ENCODE assay signal across 14 mouse cellular contexts in genomic region chr10:17878002-17878919, GRCm38 (mm10).
DNase-seq lines count a peak whose midpoint lies in the region; ATAC-seq lines count a peak whose summit lies in the region.
"Had no signal": no experiment of that assay in that cellular context is flagged by ENCODE, and none has a peak within 500 bp of the region (broad histone marks: within the 10 kb centered on the region; RNA-seq: fewer than 3 reads in every experiment).

No protein-coding gene starts in this region.

- no peaks in the 10 kb centered on the region for H3K36me3 ChIP-seq in hindbrain, embryonic 12.5 days
- no peaks in the 10 kb centered on the region for H3K36me3 ChIP-seq in hindbrain, embryonic 13.5 days
- H3K36me3 ChIP-seq in midbrain, embryonic 10.5 days = no peaks in the 10 kb centered on the region
- H3K36me3 ChIP-seq in midbrain, embryonic 15.5 days (replicated peaks) = no peaks in the 10 kb centered on the region
- no peaks in the 10 kb centered on the region for H3K36me3 ChIP-seq in limb, embryonic 10.5 days
- H3K36me3 ChIP-seq in midbrain, embryonic 13.5 days = no peaks in the 10 kb centered on the region
- H3K36me3 ChIP-seq: heart, embryonic 15.5 days; stomach, embryonic 15.5 days had no signal

- WGBS in hindbrain, embryonic 12.5 days = 31% methylated on average over 8 of the region's 8 CpGs
- 39% methylated on average over 8 of the region's 8 CpGs for WGBS in hindbrain, embryonic 13.5 days
- WGBS in midbrain, embryonic 10.5 days = 39% methylated on average over 8 of the region's 8 CpGs
- 36% methylated on average over 8 of the region's 8 CpGs for WGBS in midbrain, embryonic 15.5 days
- 35% methylated on average over 8 of the region's 8 CpGs for WGBS in limb, embryonic 10.5 days
- 41% methylated on average over 8 of the region's 8 CpGs for WGBS in midbrain, embryonic 13.5 days

- no peak overlapping the region for H3K4me3 ChIP-seq in hindbrain, embryonic 12.5 days
- H3K4me3 ChIP-seq in hindbrain, embryonic 13.5 days = no peak overlapping the region
- no peak overlapping the region for H3K4me3 ChIP-seq in midbrain, embryonic 10.5 days
- no peak overlapping the region for H3K4me3 ChIP-seq in midbrain, embryonic 15.5 days
- no peak overlapping the region for H3K4me3 ChIP-seq in limb, embryonic 10.5 days
- no peak overlapping the region for H3K4me3 ChIP-seq in midbrain, embryonic 13.5 days (replicated peaks)
- H3K4me3 ChIP-seq: heart, embryonic 15.5 days; stomach, embryonic 15.5 days had no signal

- peak; percentile 29; the same call in 1 of the 2 replicates for ATAC-seq in hindbrain, embryonic 12.5 days (ENCODE audit: low FRiP score)
- no peak for ATAC-seq in hindbrain, embryonic 13.5 days (ENCODE audit: low FRiP score)
- ATAC-seq in midbrain, embryonic 15.5 days (replicated peaks) = no peak
- ATAC-seq in midbrain, embryonic 13.5 days = peak; percentile 60; the same call in 1 of the 2 replicates
- no peak for ATAC-seq in CD4-positive, CD25-positive, alpha-beta regulatory T cell, adult 4 months
- ATAC-seq: liver, postnatal 0 days had no signal

- no peaks in the 10 kb centered on the region for H3K27me3 ChIP-seq in hindbrain, embryonic 12.5 days
- no peaks in the 10 kb centered on the region for H3K27me3 ChIP-seq in hindbrain, embryonic 13.5 days
- no peaks in the 10 kb centered on the region for H3K27me3 ChIP-seq in midbrain, embryonic 10.5 days (ENCODE audit: low read depth, poor library complexity, severe bottlenecking)
- H3K27me3 ChIP-seq in midbrain, embryonic 15.5 days (replicated peaks) = no peaks in the 10 kb centered on the region
- H3K27me3 ChIP-seq in limb, embryonic 10.5 days (ENCODE audit: low read depth, poor library complexity, severe bottlenecking) = no peaks in the 10 kb centered on the region
- H3K27me3 ChIP-seq in midbrain, embryonic 13.5 days = no peaks in the 10 kb centered on the region
- H3K27me3 ChIP-seq: heart, embryonic 15.5 days; stomach, embryonic 15.5 days had no signal

- 0 out of 2 replicates have a peak, but pooled peaks cover 6% of the 10 kb centered on the region for H3K4me1 ChIP-seq in hindbrain, embryonic 12.5 days
- peaks cover 2% of the 10 kb centered on the region for H3K4me1 ChIP-seq in hindbrain, embryonic 13.5 days (replicated peaks)
- H3K4me1 ChIP-seq in midbrain, embryonic 10.5 days = peaks cover 18% of the 10 kb centered on the region
- no peaks in the 10 kb centered on the region for H3K4me1 ChIP-seq in midbrain, embryonic 15.5 days
- peaks cover 23% of the 10 kb centered on the region for H3K4me1 ChIP-seq in limb, embryonic 10.5 days
- H3K4me1 ChIP-seq in midbrain, embryonic 13.5 days (replicated peaks) = peaks cover 5% of the 10 kb centered on the region; the same call in 1 of the 2 replicates
- H3K4me1 ChIP-seq: heart, embryonic 15.5 days; stomach, embryonic 15.5 days had no signal

- no peak overlapping the region for H3K27ac ChIP-seq in hindbrain, embryonic 12.5 days
- no peak overlapping the region for H3K27ac ChIP-seq in hindbrain, embryonic 13.5 days
- H3K27ac ChIP-seq in midbrain, embryonic 10.5 days (replicated peaks) = peak overlapping the region; percentile 65
- no peak overlapping the region for H3K27ac ChIP-seq in midbrain, embryonic 15.5 days
- peak overlapping the region; percentile 82 for H3K27ac ChIP-seq in limb, embryonic 10.5 days
- no peak overlapping the region for H3K27ac ChIP-seq in midbrain, embryonic 13.5 days
- H3K27ac ChIP-seq: heart, embryonic 15.5 days; stomach, embryonic 15.5 days had no signal

- H3K9me3 ChIP-seq in hindbrain, embryonic 12.5 days (replicated peaks) = no peaks in the 10 kb centered on the region
- no peaks in the 10 kb centered on the region for H3K9me3 ChIP-seq in hindbrain, embryonic 13.5 days
- no peaks in the 10 kb centered on the region for H3K9me3 ChIP-seq in midbrain, embryonic 10.5 days (replicated peaks)
- no peaks in the 10 kb centered on the region for H3K9me3 ChIP-seq in midbrain, embryonic 15.5 days
- no peaks in the 10 kb centered on the region for H3K9me3 ChIP-seq in limb, embryonic 10.5 days (replicated peaks)
- no peaks in the 10 kb centered on the region for H3K9me3 ChIP-seq in midbrain, embryonic 13.5 days
- H3K9me3 ChIP-seq: heart, embryonic 15.5 days; stomach, embryonic 15.5 days had no signal

- H3K9ac ChIP-seq in hindbrain, embryonic 12.5 days = no peak overlapping the region
- no peak overlapping the region for H3K9ac ChIP-seq in hindbrain, embryonic 13.5 days
- H3K9ac ChIP-seq in midbrain, embryonic 15.5 days = no peak overlapping the region
- no peak overlapping the region for H3K9ac ChIP-seq in midbrain, embryonic 13.5 days (replicated peaks)
- H3K9ac ChIP-seq: heart, embryonic 15.5 days; liver, postnatal 0 days; stomach, embryonic 15.5 days had no signal

- peak; percentile 41 for DNase-seq in midbrain, embryonic 10.5 days (ENCODE audit: low spot score)
- peak; percentile 41 for DNase-seq in limb, embryonic 10.5 days (ENCODE audit: low spot score)
- DNase-seq: cerebellum, postnatal 14 days; gastrocnemius, postnatal 36 days; liver, postnatal 0 days; lung, postnatal 36 days; thymus, postnatal 25 days had no signal

- no peak overlapping the region for H3K4me2 ChIP-seq in hindbrain, embryonic 12.5 days (replicated peaks)
- no peak overlapping the region for H3K4me2 ChIP-seq in hindbrain, embryonic 13.5 days
- H3K4me2 ChIP-seq in midbrain, embryonic 15.5 days = no peak overlapping the region
- H3K4me2 ChIP-seq in midbrain, embryonic 13.5 days (replicated peaks) = no peak overlapping the region
- H3K4me2 ChIP-seq: heart, embryonic 15.5 days; stomach, embryonic 15.5 days had no signal

Comparison
In these comparisons a context has a peak if more than half of its experiments do, and no peak if none do; other contexts are left out.
1. ATAC-seq: peak in hindbrain, embryonic 12.5 days (single experiment) and midbrain, embryonic 13.5 days (single experiment); none in hindbrain, embryonic 13.5 days (single experiment), midbrain, embryonic 15.5 days (single experiment) and CD4-positive, CD25-positive, alpha-beta regulatory T cell, adult 4 months (single experiment).
2. H3K27ac ChIP-seq: peak in midbrain, embryonic 10.5 days (single experiment) and limb, embryonic 10.5 days (single experiment); none in hindbrain, embryonic 12.5 days (single experiment), hindbrain, embryonic 13.5 days (single experiment), midbrain, embryonic 15.5 days (single experiment) and midbrain, embryonic 13.5 days (single experiment).